Mouse (Mus musculus) cerebellum, adult 9-10 months (tissue): ENCODE results near the gene Saa1.
"Not testable (repeated sequence)": the region's sequence is repeated elsewhere in the genome, so short reads cannot be mapped to it uniquely, and the experiment has no call there.

Experiments used
- DNase-seq: peaks from one replicate; pipeline ENCODE4 v3.0.0; 2022

Gene Saa1

GRCm38 (mm10) chr7:46742880-46743279, at the start of gene Saa1:
Gene Saa1 (minus strand): TSS chr7:46742980.
- not testable (repeated sequence) for DNase-seq

GRCm38 (mm10) chr7:46789177-46789849, 46.5 kb upstream of the Saa1 start:
- DNase-seq: no peak

- peak; percentile 80 for DNase-seq
Observed at GRCm38 (mm10) chr7:46770706-46771105, 27.9 kb upstream of the Saa1 start.

- no peak for DNase-seq
Observed at GRCm38 (mm10) chr7:46768451-46768850, 25.7 kb upstream of the Saa1 start.

- DNase-seq: no peak
Observed at GRCm38 (mm10) chr7:46767371-46767770, 24.6 kb upstream of the Saa1 start.

GRCm38 (mm10) chr7:46764672-46765071, 21.9 kb upstream of the Saa1 start:
- DNase-seq: no peak

- no peak for DNase-seq
Observed at GRCm38 (mm10) chr7:46762601-46763000, 19.8 kb upstream of the Saa1 start.

- no peak for DNase-seq
Observed at GRCm38 (mm10) chr7:46761049-46761795, 18.4 kb upstream of the Saa1 start.

- no peak for DNase-seq
Observed at GRCm38 (mm10) chr7:46751490-46751889, 8.7 kb upstream of the Saa1 start, which contains the start of gene Saa2. Gene Saa2 (plus strand): TSS chr7:46751790.

- no peak for DNase-seq
Observed at GRCm38 (mm10) chr7:46748459-46748858, 5.7 kb upstream of the Saa1 start.

- no peak for DNase-seq
Observed at GRCm38 (mm10) chr7:46746381-46746780, 3.6 kb upstream of the Saa1 start.

- no peak for DNase-seq
Observed at GRCm38 (mm10) chr7:46745816-46746215, 3.0 kb upstream of the Saa1 start.

- DNase-seq: not testable (repeated sequence)
Observed at GRCm38 (mm10) chr7:46740041-46740440, 2.7 kb downstream of the Saa1 start.

GRCm38 (mm10) chr7:46738561-46739460, 4.0 kb downstream of the Saa1 start:
- no peak for DNase-seq

- no peak for DNase-seq
Observed at GRCm38 (mm10) chr7:46734983-46735382, 7.8 kb downstream of the Saa1 start.

- DNase-seq: no peak
Observed at GRCm38 (mm10) chr7:46732458-46732857, 10.3 kb downstream of the Saa1 start, which contains the start of gene Saa4. Gene Saa4 (minus strand): TSS chr7:46732603.

GRCm38 (mm10) chr7:46727584-46727983, 15.2 kb downstream of the Saa1 start:
- DNase-seq: no peak

- DNase-seq: no peak
Observed at GRCm38 (mm10) chr7:46724396-46724795, 18.4 kb downstream of the Saa1 start.

GRCm38 (mm10) chr7:46723849-46724248, 18.9 kb downstream of the Saa1 start:
- DNase-seq: no peak

- no peak for DNase-seq
Observed at GRCm38 (mm10) chr7:46723354-46723753, 19.4 kb downstream of the Saa1 start.

GRCm38 (mm10) chr7:46720460-46720859, 22.3 kb downstream of the Saa1 start:
- DNase-seq: peak; percentile 75

- peak; percentile 67 for DNase-seq
Observed at GRCm38 (mm10) chr7:46719526-46719925, 23.3 kb downstream of the Saa1 start.

- peak; percentile 97 for DNase-seq
Observed at GRCm38 (mm10) chr7:46718591-46719270, 24.0 kb downstream of the Saa1 start.
